Mouse (Mus musculus): ENCODE measurements at regions not wholly inside any gene's neighbourhood (a gene's known extent, or its start where the extent isn't known, plus 50 kb on each side); places are given as distances from the start of the nearest gene placed in this dataset.

- DNase-seq (ENCODE audit: low read depth, low spot score), result peak; percentile 83
Observed at GRCm38 (mm10) chr7:68579666-68580065, 169.4 kb downstream of the Arrdc4 start.

DNA sequence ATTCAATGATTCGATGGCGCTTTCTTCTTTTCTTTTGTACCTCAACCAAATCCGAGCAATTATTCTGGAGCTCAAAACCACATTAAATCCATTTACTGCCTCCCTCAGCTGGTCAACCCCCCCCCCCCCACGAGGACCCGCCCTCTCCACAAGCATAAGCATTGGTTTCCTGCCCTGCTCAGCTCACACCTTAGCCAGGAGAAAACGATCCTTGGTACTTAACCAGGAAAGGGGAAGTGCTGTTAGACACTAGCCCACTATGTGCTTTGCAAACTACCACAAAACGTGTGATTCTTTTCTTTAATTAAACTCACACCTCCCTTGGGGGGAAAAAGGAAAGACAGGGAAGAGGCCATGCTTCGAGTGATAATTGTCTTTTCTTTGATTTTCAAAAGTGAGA, 169.8 kb downstream of the Arrdc4 start:
- no peak for DNase-seq (ENCODE audit: low read depth, low spot score)

DNA sequence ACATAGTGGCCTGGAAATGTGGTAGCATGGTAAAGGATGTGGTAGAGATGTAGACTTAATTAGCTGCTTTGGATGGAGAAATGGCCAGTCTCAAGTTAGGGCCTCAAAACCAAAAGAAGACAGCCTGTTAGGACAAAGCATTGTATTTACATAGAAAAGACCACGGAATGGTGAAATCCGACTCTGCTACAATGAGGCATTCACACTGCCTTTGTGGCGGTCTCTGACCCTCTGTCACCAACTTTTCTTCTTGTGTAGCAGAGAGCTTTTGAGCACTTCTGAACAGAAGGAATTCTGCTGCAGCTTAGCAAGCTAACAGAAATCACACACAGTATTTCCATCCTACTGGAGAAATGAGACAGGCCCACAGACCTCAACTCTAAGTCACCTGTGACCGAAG, 177.7 kb downstream of the Arrdc4 start:
- DNase-seq (ENCODE audit: low read depth, low spot score), result peak; percentile 6

- DNase-seq (ENCODE audit: low read depth, low spot score), result no peak
Observed at GRCm38 (mm10) chr7:68568127-68568510, 180.9 kb downstream of the Arrdc4 start.

GRCm38 (mm10) chr7:68567452-68568126, 181.5 kb downstream of the Arrdc4 start:
- no peak for DNase-seq (ENCODE audit: low read depth, low spot score)

- DNase-seq (ENCODE audit: low read depth, low spot score), result no peak
Observed at GRCm38 (mm10) chr7:68559440-68560343, 189.3 kb downstream of the Arrdc4 start.

GRCm38 (mm10) chr7:68550330-68550729, 198.7 kb downstream of the Arrdc4 start:
- no peak for DNase-seq (ENCODE audit: low read depth, low spot score)

DNA sequence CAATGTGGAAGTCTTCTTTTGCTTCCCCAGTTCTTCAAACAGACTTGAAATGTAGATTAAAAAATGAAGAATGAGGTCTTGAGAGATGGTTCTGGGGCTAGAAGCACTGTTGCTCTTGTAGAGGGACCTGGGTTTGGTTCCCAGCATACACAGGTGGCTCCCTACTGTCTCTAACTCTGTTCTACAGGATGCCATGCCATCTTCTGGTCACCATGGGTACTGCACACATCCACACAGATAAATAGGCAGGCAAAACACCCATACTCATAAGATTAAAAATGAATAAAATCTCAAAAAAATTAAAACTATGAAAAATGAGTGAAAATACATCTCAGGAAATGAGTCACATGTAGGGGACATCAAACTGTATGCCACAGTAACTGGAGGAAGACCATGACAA, 200.9 kb downstream of the Arrdc4 start:
- peak; percentile 27 for DNase-seq (ENCODE audit: low read depth, low spot score)

DNA sequence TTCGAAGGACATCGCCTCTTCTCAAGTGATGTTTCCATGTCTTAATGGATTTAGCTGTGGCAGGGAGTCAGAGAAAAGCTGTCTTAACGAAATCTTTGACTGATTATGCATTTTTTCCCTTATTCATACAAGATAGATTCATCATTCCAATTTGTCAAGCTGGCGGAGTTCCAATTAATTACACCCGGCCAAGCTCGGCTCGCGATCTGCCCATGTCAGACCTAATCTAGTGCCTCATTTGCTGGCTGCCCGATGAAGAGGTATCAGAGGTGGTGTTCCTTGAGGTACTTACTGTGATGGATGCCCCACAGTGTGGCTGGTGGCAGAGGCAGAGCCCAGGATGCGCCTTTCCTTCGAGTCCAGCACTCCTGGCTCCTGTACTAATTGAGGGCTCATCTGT, 204.9 kb downstream of the Arrdc4 start:
- DNase-seq (ENCODE audit: low read depth, low spot score), result no peak

DNA sequence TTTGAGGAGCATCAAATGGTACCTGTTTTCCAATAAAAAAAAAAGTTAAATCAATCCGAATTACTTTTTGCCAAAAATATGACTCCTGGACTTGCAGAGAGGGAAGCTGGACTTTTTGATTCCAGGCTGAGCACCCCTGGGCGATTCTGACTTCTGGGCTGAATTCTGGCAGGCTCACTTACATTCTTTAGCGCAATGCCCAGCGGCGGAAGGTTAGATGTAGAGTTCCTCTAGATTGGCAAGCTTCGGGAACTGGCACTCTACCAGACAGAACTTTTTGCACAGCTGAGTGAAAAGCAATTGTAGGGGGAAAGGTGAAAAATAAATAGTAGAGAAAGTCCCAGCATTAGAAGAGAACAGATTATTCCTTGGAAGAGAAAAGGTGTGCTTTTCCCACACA, 235.5 kb downstream of the Fam169b start:
- no peak for DNase-seq (ENCODE audit: low read depth, low spot score)

DNA sequence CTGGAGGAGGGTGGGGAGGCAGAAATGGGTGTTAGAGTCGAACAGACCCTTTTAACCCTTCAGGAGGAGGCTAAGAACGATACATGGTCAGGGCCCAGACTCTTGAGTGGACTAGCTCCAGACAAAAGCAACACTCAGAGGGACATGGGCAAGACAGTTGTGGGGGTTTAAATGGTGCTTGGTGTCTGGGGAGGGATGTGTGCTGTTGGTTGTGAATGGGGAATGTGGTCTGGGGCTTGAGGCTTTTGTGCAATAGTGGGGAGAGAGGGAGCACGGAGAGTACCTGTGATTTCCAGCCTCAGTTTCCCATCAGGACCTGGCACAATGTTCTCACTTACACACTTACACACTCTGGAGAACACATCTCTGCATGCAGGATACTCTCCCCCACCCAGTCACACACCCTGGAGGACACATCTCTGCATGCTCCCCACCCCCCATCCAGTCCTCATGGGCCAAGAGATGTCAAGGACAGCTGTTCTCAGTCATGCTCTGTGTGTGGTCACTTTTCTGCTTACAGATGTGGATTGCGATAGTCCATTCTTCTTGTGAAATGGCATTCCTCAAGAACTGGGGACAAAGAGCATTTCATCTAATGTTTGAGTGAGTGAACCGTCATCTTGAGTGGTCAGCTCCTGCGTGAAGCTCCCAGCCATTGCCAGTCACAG, 217.6 kb downstream of the Fam169b start:
- no peak for DNase-seq (ENCODE audit: low read depth, low spot score)

DNA sequence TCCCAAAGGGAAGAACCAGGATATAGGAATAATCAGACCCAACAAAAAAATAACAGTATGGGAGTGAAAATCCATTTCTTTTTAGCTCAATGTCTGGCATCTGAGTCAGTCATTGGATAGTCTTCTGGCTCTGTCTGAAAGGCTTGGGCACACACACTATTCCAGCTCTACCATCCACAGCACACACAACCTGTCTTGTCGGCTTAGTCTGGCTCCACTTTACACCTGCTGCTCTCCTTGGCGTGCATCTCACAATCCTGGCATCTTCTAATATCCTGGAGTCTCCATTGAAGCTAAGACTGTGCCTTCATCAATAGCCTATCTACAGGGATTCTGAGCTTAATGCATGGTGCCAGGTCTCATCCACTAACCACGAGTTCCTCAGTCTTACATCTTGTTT, 213.0 kb downstream of the Fam169b start:
- no peak for DNase-seq (ENCODE audit: low read depth, low spot score)

GRCm38 (mm10) chr7:68482553-68482952, 208.9 kb downstream of the Fam169b start:
- no peak for DNase-seq (ENCODE audit: low read depth, low spot score)

DNA sequence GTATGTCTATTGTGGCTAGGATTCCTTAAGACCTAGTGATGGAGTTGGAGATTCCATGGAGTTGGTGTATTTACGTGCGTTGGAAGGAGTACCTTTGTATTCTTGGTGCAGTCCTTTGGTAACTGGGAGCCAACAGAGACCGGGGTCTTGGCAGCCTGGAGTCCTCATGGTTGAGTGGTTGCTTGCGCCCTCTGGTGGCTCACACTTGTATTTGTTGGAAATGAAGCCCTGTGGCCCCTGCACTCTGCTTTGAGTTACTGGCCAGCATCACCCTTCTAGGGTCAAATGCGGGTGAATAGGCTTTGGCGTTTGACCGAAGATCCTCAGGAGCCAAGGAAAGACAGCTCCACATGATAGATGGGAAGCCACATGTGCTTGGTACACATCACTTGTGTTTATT, 207.1 kb downstream of the Fam169b start:
- peak; percentile 72 for DNase-seq (ENCODE audit: low read depth, low spot score)

- DNase-seq (ENCODE audit: low read depth, low spot score), result no peak
Observed at GRCm38 (mm10) chr7:68480336-68480735, 206.7 kb downstream of the Fam169b start.

DNA sequence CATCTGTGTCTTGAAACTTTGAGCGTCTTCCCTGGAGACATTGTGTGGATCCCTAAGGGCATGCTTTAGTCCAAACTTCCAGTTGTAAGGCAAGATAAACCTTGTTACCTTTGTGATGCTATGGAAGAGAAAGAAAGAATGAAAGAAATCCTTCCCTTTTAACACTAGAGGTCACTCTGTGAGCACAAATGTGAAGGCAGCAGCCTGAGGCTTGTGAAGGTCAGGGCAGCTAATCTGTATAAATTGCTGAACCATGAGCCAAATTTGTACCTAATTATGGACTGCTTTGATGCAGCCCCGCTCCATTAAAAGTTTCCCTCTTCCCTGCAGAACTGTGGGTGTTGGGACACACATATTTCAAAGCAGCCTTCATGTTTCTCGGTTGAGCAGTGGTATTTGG, 204.4 kb downstream of the Fam169b start:
- peak; percentile 14 for DNase-seq (ENCODE audit: low read depth, low spot score)

DNA sequence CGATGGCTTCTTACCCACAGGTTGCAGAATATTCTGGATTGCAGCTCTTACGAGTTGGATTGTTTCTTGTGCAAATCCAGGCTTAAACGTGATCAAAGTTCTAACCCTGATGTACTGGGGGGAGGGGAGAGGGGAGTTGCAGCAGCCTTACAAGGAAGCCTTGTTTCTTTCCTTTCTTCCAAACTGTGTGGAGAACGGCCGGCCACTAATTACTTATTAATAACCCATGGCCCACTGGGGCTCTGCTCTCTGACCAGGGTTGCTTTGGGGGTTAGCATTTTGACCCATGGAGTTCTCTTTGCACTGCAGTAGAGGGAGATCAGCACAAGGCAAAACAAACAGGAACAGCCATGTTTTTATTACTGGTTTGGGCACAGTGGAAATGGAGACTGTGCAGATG, 199.2 kb downstream of the Fam169b start:
- DNase-seq (ENCODE audit: low read depth, low spot score), result no peak

DNA sequence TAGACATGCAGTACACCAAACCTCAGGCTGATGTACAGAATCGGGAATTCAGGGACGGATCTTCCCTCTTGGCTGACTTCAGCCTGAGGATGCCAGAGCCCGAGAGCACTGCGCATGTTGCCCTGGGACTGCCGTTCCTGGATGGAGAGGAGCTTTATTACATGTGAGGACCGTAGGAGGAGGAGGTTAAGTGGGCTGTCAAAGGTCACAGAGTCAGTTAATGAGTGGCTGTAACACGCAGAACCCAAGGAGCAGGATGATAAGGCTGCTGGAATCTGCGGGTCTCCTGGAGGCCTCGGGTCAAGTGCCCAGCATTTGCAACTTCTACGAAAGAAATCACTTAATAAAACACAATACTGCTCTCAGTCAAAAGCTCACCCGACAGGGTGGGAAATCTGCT, 197.3 kb downstream of the Fam169b start:
- DNase-seq (ENCODE audit: low read depth, low spot score), result no peak

DNA sequence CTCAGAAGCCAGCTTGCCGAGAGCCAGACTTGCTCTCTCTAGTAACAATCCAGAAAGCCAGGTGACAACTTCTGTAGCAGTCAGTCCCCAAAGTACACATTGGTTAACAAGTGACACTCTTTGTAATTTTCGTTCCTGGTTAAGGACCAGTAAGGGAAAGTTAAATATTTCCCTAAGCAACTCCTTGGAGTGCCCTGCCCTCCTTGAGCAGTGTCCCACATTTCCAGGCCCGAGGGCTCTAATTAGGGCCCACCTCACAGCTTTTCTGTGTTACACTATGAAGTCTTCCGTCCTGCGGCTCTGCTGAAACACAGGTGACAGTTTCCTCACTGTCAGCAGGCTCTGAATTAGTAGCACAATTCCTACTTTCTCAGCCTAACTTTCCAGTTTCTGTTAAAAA, 194.9 kb downstream of the Fam169b start:
- DNase-seq (ENCODE audit: low read depth, low spot score), result no peak

- no peak for DNase-seq (ENCODE audit: low read depth, low spot score)
Observed at GRCm38 (mm10) chr7:68457842-68458241, 184.2 kb downstream of the Fam169b start.

DNA sequence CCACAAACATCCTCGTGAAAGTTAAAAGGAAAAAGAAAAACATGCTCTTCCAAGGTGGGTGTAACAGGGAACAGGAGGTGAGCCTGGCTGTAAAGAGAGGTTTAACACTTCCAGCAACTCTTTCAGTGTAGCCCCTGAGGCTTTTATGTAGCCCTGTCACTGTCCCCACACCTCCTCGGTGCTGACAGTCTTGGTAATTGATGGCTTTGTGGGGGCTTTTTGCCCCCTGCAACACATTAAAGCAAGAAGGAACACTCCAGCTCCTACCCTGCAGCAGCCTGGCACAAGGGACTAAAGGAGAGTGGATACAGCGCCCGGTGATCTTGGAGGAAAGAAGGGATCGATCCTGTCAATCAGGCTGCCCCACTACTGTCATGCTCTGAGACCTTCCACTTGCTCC, 181.8 kb downstream of the Fam169b start:
- no peak for DNase-seq (ENCODE audit: low read depth, low spot score)

DNA sequence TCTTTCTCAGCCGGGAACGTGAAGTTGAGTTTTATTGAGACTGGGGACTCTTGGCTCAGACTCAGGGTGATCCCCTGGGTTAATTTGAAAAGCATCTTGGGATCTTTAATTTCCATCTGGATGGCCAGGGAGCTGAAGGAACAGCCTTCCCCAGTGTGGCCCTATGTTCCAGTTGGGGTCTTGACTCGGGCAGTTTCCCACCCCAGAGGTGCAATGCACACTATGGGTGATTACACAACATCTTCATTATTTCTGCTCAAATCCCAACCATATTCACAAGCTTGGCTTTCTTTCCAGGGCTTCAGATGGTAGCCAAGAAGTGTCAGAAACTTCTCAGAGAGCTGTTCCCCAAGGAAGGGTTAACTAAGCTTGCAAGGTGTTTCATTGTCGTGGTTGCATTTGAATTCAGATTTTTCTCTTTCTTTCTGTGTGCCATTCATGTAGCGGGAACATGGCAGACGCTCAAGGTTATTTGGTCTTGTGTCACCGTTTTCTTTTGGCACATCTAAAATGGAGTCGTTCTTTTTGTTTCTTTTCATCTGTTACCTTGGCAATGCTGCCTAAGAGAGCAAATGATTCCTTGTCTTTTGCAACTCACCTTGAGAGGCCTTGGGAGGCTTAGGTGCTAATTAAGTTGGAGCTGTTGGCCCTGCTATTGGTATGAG, 179.5 kb downstream of the Fam169b start:
- DNase-seq (ENCODE audit: low read depth, low spot score), result no peak

Measured in ES-CJ7 (cell line).